Mouse (Mus musculus): ENCODE measurements at regions not wholly inside any gene's neighbourhood (a gene's known extent, or its start where the extent isn't known, plus 50 kb on each side); places are given as distances from the start of the nearest gene placed in this dataset.

GRCm38 (mm10) chr7:75371991-75372390 lies 62.9 kb upstream of the Sv2b start:
- TF ChIP-seq POLR2A (IDR thresholded peaks at IDR 0.05; ENCODE audit: extremely low read depth, insufficient read depth, low read length) (no peak), CTCF (IDR thresholded peaks at IDR 0.05; ENCODE audit: extremely low read depth, insufficient read depth, low read length) (no peak)
